Mouse (Mus musculus): Measurements from ENCODE around the gene Trmt13.

Trmt13 gene

GRCm38 (mm10) chr3:116547430-116547829, 67.0 kb downstream of the Trmt13 start:
- no peak for DNase-seq (ENCODE audit: low spot score in 2 of 2)

GRCm38 (mm10) chr3:116542532-116542931, 71.9 kb downstream of the Trmt13 start:
- DNase-seq (ENCODE audit: low spot score in 2 of 2) = no peak

GRCm38 (mm10) chr3:116542070-116542469, 72.3 kb downstream of the Trmt13 start:
- no peak for DNase-seq (ENCODE audit: low spot score in 2 of 2)

GRCm38 (mm10) chr3:116537200-116537573, 77.2 kb downstream of the Trmt13 start:
- DNase-seq (ENCODE audit: low spot score in 2 of 2) = no peak

- peak; percentile 11 to 37 for DNase-seq (ENCODE audit: low spot score in 2 of 2)
Measured at GRCm38 (mm10) chr3:116536428-116537199, 77.8 kb downstream of the Trmt13 start.
